In genomic region chr4:148166986-148167385, GRCm38 (mm10) we compare ENCODE assay signal across 9 mouse cellular contexts. TPM values are rescaled to one million over a fixed set of nuclear protein-coding genes. Genes with fewer than 3 reads are reported as not detected.
DNase-seq lines count a peak whose midpoint lies in the region; TF ChIP-seq lines count a peak whose summit lies in the region.
"Had no signal": no experiment of that assay in that cellular context is flagged by ENCODE, and none has a peak within 500 bp of the region (broad histone marks: within the 10 kb centered on the region; RNA-seq: fewer than 3 reads in every experiment).

No protein-coding gene starts in this region.

- peak; percentile 59; the same call in 1 of the 2 replicates for TF ChIP-seq CTCF in testis, adult 2 months (IDR thresholded peaks at IDR 0.05; ENCODE audit: control insufficient read depth, insufficient read depth, insufficient replicate concordance, low read depth, low read length)
- TF ChIP-seq CTCF in liver, adult 2 months (IDR thresholded peaks at IDR 0.05; ENCODE audit: low read depth, low read length): peak; percentile 79

- H3K27ac ChIP-seq in testis, adult 2 months (ENCODE audit: control insufficient read depth, insufficient read depth, low read depth, low read length): no peak overlapping the region
- no peak overlapping the region for H3K27ac ChIP-seq in liver, adult 2 months (replicated peaks; ENCODE audit: insufficient read depth, low read depth, low read length)

- H3K79me2 ChIP-seq in liver, adult 2 months (ENCODE audit: control insufficient read depth, insufficient read depth, low read length): no peaks in the 10 kb centered on the region

- no peak for TF ChIP-seq POLR2A in testis, adult 2 months (IDR thresholded peaks at IDR 0.05; ENCODE audit: control insufficient read depth, low read depth, low read length)
- no peak for TF ChIP-seq POLR2A in liver, adult 2 months (IDR thresholded peaks at IDR 0.05; ENCODE audit: extremely low read depth, insufficient read depth, low read length)

- peaks cover 7% of the 10 kb centered on the region for H3K4me1 ChIP-seq in testis, adult 2 months (ENCODE audit: control insufficient read depth, insufficient read depth, low read length)
- H3K4me1 ChIP-seq in liver, adult 2 months (ENCODE audit: control insufficient read depth, insufficient read depth, low read length): peaks cover 1% of the 10 kb centered on the region; the same call in 1 of the 2 replicates

- 15% methylated on average over 4 of the region's 4 CpGs for WGBS in liver, adult 2 months

- no peaks in the 10 kb centered on the region for H3K27me3 ChIP-seq in testis, adult 2 months (ENCODE audit: control insufficient read depth, insufficient read depth, low read length)
- H3K27me3 ChIP-seq in liver, adult 2 months (ENCODE audit: control insufficient read depth, insufficient read depth, low read length): peaks cover 10% of the 10 kb centered on the region

- intact Hi-C loops in gastrocnemius, postnatal 14 days (cut with DNase I; ENCODE audit: low total_unique reads): loop anchor here (1.0 kb wide), 1 partner anchor 53 kb away; no protein-coding TSS in a partner anchor

- peak overlapping the region; percentile 27 for H3K4me3 ChIP-seq in testis, adult 2 months (ENCODE audit: control insufficient read depth, low read depth, low read length)
- H3K4me3 ChIP-seq in liver, adult 2 months (ENCODE audit: insufficient read depth, low read depth, low read length): no peak overlapping the region

- no peak overlapping the region for H3K9ac ChIP-seq in liver, adult 2 months (ENCODE audit: low read depth, low read length)

- no peaks in the 10 kb centered on the region for H3K36me3 ChIP-seq in testis, adult 2 months (ENCODE audit: control insufficient read depth, insufficient read depth, low read length)
- no peaks in the 10 kb centered on the region for H3K36me3 ChIP-seq in liver, adult 2 months (ENCODE audit: control insufficient read depth, insufficient read depth, low read length)

- no peak for DNase-seq in testis, postnatal 14 days (ENCODE audit: low spot score)
- DNase-seq in cerebellum, adult 9-10 months: peak; percentile 79
- DNase-seq in gastrocnemius, postnatal 14 days: peak; percentile 74
- DNase-seq in kidney, adult 18-20 months: peak; percentile 76
- DNase-seq in liver, adult 2 months (ENCODE audit: extremely low read depth, low read depth, low spot score): peak; percentile 28
- peak; percentile 60 to 74 for DNase-seq in natural killer cell, adult 2 months (ENCODE audit: low spot score in 2 of 2)
- DNase-seq in thymus, postnatal 14 days: peak; percentile 79

RNA-seq across cellular contexts. Expression of gene Fbxo2, which starts 6.6 kb away (rescaled TPM):
- 41.2 and 42.8 TPM in 2 replicates for polyA plus RNA-seq in testis, adult 2 months (2012; rRNA removed)
- not detected for total RNA-seq in gastrocnemius, postnatal 14 days (2021)
- 0.18 TPM in 1 of 2 replicates, not detected in the other for total RNA-seq in liver, adult 2 months (2014; rRNA removed)
- polyA plus RNA-seq in liver, adult 2 months (2012; rRNA removed): 0.14 and 0.23 TPM in 2 replicates
- polyA plus RNA-seq: liver, embryonic 16.5 days had no signal

RNA-seq across cellular contexts. Expression of gene Fbxo44, which starts 6.7 kb away (rescaled TPM):
- 191 and 200 TPM in 2 replicates for polyA plus RNA-seq in testis, adult 2 months (2012; rRNA removed)
- 1 to 10 TPM; 1.4 to 3.3 TPM for total RNA-seq in gastrocnemius, postnatal 14 days (2021)
- total RNA-seq in liver, adult 2 months (2014; rRNA removed): 1.9 and 2.7 TPM in 2 replicates
- polyA plus RNA-seq in liver, adult 2 months (2012; rRNA removed): 2.2 and 3.4 TPM in 2 replicates

RNA-seq across cellular contexts. Expression of gene Fbxo6, which starts 15.0 kb away (rescaled TPM):
- polyA plus RNA-seq in testis, adult 2 months (2012; rRNA removed): 41.3 and 41.9 TPM in 2 replicates
- total RNA-seq in gastrocnemius, postnatal 14 days (2021): 10 to 100 TPM; 22.9 to 29.1 TPM
- 35.0 and 38.7 TPM in 2 replicates for total RNA-seq in liver, adult 2 months (2014; rRNA removed)
- polyA plus RNA-seq in liver, adult 2 months (2012; rRNA removed): 91.9 and 97.2 TPM in 2 replicates

RNA-seq across cellular contexts. Expression of gene Draxin, which starts 36.5 kb away (rescaled TPM):
- 0.24 and 0.32 TPM in 2 replicates for polyA plus RNA-seq in testis, adult 2 months (2012; rRNA removed)
- total RNA-seq in gastrocnemius, postnatal 14 days (2021): under 1 TPM; 0.10 to 0.13 TPM
- total RNA-seq in liver, adult 2 months (2014; rRNA removed): not detected in 2 replicates
- not detected in 2 replicates for polyA plus RNA-seq in liver, adult 2 months (2012; rRNA removed)

RNA-seq across cellular contexts. Expression of gene Mad2l2, which starts 36.8 kb away (rescaled TPM):
- polyA plus RNA-seq in testis, adult 2 months (2012; rRNA removed): 332 and 347 TPM in 2 replicates
- total RNA-seq in gastrocnemius, postnatal 14 days (2021): 10 to 100 TPM; 11.5 to 12.9 TPM
- total RNA-seq in liver, adult 2 months (2014; rRNA removed): 8.1 and 8.9 TPM in 2 replicates
- polyA plus RNA-seq in liver, adult 2 months (2012; rRNA removed): 49.6 and 58.5 TPM in 2 replicates
